Mouse (Mus musculus) CD4-positive naive resting alpha-beta T cell, adult 76 days (primary cell): ENCODE results near the gene Atp8b2. TPM values are rescaled to one million over a fixed set of nuclear protein-coding genes. Genes with fewer than 3 reads are reported as not detected.

Experiments
- total RNA-seq: library from RNA; stranded (reverse); gene quantifications from one replicate; pipeline ENCODE4 v1.2.4, GENCODE M21; 2023

The Atp8b2 gene
- total RNA-seq, result 109 TPM

DNA sequence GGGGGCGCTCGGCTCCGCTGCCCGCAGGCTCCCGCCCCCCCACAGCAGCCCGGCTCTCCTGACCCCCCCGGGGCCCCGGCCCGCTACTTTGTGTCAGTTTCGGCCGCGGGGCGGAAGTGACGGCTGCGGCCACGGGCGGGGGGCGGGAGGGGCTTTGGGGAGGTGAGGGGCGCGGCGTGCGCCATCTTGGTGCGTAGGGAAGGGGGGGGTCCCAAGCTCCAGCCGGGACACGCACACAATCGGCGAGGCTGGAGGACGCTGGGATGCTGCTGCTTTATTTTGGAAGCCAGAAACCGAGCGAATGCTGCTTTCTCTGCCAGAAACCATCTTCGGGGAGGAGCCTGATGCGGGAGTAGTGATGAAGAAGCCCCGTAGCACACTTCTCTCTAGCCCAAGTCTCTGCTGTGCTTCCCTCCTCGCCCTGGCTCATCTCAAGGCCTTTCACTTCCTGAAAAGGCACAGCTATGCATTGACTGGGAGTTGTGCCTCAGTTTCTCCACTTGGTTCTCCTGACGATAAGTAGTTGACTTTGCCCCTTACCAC lies at the start of gene Atp8b2:
Gene Atp8b2, minus strand, starts transcription at position 288 of the 543 bp plus-strand sequence.

DNA sequence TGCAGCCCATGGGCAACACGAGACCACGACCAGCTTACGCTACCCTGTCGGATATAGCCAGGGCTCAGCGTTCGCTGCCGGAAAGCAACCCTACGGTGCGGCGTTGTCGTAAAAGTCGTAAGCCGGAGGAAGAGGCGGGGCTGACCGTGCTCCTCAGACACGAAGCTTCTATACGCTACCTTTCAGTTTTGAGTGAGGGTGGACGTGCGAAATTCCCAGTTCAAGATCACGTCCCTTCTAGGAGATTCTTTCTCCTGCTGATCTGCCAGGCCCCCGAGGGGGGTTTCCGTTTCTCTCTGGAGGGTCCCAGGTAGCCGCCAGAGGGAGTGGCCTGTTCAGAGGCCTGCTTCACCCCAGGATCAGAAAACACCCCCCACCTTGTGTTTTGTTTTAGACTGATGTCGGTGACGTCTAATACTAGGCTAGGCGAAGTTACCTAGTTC lies 35.3 kb upstream of the Atp8b2 start, which contains the start of gene Hax1:
Gene Hax1, minus strand, starts transcription at position 169 of the 443 bp plus-strand sequence.

DNA sequence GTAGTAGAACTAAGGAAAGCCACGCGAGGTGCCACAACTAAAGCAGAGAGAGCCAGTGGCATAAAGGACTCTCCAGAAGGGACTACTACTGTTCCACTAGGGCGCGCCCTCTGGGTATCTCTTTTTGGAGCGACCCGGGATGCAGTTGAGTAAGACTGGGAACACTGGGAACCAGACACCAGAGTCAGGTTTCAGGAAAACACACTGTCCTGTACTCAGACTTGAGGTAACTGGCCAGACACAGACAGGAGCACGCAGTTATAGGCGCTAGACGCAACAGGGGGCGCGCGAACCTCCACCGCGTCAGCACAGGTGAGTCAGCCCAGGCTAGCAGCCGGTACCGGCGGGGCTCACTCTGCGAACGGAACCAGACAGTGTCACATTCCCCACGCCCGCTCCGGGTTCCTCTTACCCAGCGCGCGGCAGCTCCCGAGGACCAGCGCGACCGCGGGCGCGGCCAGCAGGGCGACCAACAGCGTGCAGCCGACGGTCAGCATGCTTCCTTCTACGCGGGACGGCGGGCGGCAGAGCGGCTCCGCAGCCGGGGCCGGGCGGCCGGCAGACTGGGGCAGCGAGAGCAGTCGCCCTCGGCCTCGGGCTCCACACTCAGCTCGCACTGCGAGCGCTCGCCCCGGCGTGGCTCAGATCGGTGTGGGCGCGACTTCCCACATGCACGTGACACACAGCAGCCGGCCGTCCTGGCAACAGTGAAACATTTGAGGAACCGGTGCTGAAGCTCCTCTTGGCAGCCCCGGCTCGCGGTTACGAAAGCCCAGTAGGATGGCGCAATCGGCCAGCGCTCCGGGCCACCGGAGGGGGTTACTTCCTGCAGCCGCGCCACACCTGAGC lies 50.5 kb downstream of the Atp8b2 start, which contains the start of gene Il6ra:
Gene Il6ra, minus strand, starts transcription at position 654 of the 849 bp plus-strand sequence.

Other genes with a start within 250 kb of the Atp8b2 start
- 140 TPM for gene Adar, start 248.5 kb downstream of the Atp8b2 start, total RNA-seq
- gene Chrnb2, start 198.9 kb downstream of the Atp8b2 start, total RNA-seq, result 3.0 TPM
- 74.9 TPM for gene Ube2q1, start 189.9 kb downstream of the Atp8b2 start, total RNA-seq
- gene She, start 132.1 kb downstream of the Atp8b2 start, total RNA-seq, result 1.3 TPM
- 147 TPM for gene Il6ra, start 50.3 kb downstream of the Atp8b2 start, total RNA-seq
- 58.9 TPM for gene Hax1, start 35.3 kb upstream of the Atp8b2 start, total RNA-seq
- gene 4933434E20Rik, start 88.1 kb upstream of the Atp8b2 start, total RNA-seq, result 97.0 TPM
- 249 TPM for gene Ubap2l, start 89.1 kb upstream of the Atp8b2 start, total RNA-seq
- gene Tpm3, start 109.1 kb upstream of the Atp8b2 start, total RNA-seq, result 596 TPM
- gene Nup210l, start 140.6 kb upstream of the Atp8b2 start, total RNA-seq, result 1.2 TPM